Mouse (Mus musculus): ENCODE results near the gene Nrg4. TPM values are rescaled to one million over a fixed set of nuclear protein-coding genes. Genes with fewer than 3 reads are reported as not detected.
"Not testable (repeated sequence)": the region's sequence is repeated elsewhere in the genome, so short reads cannot be mapped to it uniquely, and the experiment has no call there.

Gene Nrg4
- polyA plus RNA-seq, 2 experiments from 2014 or later: 3.6 to 3.9 TPM

GRCm38 (mm10) chr9:55250595-55251247, 75.9 kb downstream of the Nrg4 start:
- no peak for ATAC-seq

DNA sequence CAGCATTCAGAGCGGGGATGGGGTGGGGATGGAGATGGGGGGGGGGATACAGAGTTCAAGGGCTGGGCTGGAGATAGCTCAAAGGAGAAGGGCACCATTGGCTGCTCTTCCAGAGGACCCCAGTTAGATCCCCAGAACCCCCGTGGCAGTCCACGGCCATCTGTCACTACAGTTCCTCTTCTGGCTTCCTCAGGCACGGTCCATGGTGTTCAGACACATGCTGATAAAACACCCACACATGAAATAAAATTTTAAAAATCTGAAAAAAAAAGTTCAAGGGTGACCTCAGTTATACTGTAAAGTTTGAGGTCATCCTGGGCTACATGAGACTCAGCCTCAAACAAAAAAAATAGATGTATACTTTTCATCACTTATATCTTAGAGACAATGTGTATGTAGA, 78.2 kb downstream of the Nrg4 start:
- no peak for ATAC-seq

- ATAC-seq: no peak
These were observed 79.7 kb downstream of the Nrg4 start for GRCm38 (mm10) chr9:55246918-55247317.

DNA sequence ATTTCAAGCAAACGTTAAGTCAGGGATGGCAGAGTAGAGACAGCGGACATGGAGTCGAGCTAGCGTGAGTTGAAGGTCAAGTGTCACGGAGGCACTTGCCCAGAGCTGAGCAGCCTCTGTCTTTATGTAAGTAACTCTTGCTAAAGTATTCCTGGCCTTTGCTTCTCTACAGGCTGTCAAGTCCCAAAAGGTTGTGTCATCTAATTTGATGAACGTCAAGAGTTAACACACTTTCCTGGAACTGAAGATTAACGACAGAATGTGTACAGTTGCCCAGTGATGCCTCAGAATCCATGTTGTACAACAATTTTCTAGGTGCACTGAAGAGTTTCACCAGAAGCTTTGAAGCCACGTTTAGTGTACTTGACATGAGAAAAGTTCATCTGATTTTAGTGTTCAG, 80.2 kb downstream of the Nrg4 start:
- ATAC-seq: no peak

DNA sequence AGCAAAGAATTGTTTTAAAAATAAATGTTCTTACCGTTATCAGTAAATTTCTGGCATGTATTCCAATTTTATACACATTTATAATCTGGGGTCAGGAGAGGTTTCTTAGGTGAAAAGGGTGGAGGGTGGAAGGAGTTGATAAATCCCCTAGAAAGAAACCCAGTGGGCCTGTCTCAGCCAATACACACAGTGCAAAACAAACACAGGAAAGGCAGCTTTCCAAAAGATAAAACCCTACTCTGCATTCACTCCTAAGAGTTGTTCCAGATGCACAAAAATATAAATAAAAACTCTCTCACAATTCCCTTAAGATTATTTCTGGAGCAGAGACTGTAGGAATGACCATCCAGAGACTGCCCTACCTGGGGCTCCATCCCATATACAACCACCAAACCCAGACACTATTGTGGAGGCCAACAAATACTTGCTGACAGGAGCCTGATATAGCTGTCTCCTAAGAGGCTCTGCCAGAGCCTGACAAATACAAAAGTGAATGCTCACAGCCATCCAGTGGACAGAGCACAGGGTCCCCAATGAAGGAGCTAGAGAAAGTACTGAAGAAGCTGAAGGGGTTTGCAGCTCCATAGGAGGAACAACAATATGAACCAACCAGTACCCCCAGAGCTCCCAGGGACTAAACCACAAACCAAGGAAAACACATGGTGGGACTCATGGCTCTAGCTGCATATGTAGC, 81.4 kb downstream of the Nrg4 start:
- ATAC-seq: not testable (repeated sequence)

- ATAC-seq: no peak
These were observed 82.6 kb downstream of the Nrg4 start for GRCm38 (mm10) chr9:55244079-55244478.

DNA sequence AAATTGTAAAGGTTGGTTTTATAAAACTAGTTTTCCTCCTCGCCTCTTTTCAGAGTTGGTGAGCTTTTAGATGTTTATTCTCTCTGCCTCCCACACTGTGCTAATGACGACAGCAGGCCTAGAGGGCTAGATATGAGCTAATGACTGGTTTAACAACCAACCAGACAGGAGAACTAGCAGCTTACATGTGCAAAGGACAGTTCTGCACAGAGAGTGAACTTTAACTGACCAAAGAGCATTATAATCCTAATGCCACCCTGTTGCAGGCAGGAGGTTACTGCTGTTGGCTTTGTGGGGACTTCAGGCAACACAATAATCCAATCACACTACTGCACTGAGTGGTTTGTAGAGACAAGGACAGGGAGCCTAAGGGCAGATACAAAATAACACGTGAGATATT, 83.4 kb downstream of the Nrg4 start:
- no peak for ATAC-seq

- peak; percentile 54 for ATAC-seq
These were observed 84.6 kb downstream of the Nrg4 start for GRCm38 (mm10) chr9:55241863-55242685.

GRCm38 (mm10) chr9:55240852-55241251, 85.8 kb downstream of the Nrg4 start:
- no peak for ATAC-seq

- no peak for ATAC-seq
These were observed 90.1 kb downstream of the Nrg4 start for GRCm38 (mm10) chr9:55236235-55237165.

GRCm38 (mm10) chr9:55233076-55233475, 93.6 kb downstream of the Nrg4 start:
- not testable (repeated sequence) for ATAC-seq

- ATAC-seq: no peak
These were observed 94.1 kb downstream of the Nrg4 start for GRCm38 (mm10) chr9:55232586-55232985.

GRCm38 (mm10) chr9:55232110-55232509, 94.5 kb downstream of the Nrg4 start:
- ATAC-seq: no peak

DNA sequence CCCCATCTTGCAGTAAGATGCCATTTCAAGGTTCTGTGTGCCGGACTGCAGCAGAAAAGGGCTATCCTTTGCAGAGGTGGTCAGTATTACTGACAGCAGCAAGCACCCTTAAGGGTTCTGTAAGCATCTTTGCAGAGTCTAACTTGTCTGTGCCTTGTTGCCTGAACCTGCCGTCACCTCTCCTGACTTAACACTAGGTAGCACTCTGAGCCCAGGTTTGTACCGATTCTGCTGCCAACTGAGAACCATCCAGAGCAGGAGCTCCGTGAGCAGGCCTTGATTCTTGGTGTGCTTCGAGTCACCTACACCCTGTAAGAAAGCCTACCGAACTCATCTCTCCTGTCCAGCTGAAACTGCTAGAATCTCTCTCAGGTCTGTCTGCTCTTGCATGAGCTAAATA, 95.1 kb downstream of the Nrg4 start:
- ATAC-seq: no peak

GRCm38 (mm10) chr9:55229010-55229409, 97.6 kb downstream of the Nrg4 start:
- ATAC-seq: no peak

- ATAC-seq: no peak
These were observed 98.5 kb downstream of the Nrg4 start for GRCm38 (mm10) chr9:55228149-55228548.

DNA sequence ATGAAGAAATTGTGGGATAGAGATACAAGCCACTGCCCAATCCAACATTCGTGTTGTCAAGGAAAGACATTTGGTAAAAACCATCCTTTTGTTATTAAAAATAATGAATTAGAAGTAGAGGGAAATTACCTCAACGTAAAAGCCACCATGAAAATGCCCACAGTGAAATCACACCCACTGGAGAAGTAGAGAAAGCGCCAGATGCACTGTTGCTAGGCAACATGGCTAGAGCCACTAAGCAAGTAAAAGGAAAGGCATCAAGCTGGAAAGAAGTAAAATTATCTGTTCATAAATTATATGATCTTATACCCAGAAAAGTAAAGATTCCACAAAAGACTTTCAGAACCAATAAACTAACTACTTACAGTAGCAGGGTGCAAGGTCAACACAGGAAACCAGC, 100.4 kb downstream of the Nrg4 start:
- ATAC-seq: no peak

DNA sequence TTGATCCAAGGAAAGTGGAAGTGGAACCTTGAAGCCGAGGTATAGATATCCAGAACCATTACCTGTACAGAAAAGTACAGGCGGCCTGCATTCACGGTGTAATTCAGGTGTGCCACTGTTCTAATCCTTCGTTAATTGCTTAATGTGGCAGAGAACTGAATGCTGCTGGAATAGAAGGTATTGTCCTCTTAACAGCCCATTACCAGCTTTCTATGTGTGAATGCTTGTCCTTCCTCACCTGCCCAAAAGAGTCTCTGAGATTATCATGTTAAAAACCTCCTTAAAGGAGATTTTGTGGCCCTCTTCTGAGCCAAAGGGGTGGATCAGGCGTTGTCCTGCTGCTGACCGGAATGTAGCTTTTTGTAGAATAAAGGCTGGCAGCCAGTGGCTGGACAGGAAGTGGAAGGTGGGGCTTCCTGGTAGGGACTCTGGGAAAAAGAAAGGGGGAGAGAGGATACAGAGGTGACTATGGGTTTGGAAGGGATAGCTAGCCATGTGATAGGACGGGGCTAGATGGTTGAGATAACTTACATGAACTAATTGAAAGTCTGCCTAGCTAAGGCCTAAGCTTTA, 101.4 kb downstream of the Nrg4 start:
- no peak for ATAC-seq

- ATAC-seq: no peak
These were observed 109.3 kb downstream of the Nrg4 start for GRCm38 (mm10) chr9:55217381-55217780.

GRCm38 (mm10) chr9:55216078-55216477, 110.6 kb downstream of the Nrg4 start:
- ATAC-seq: no peak

GRCm38 (mm10) chr9:55215648-55216047, 111.0 kb downstream of the Nrg4 start:
- ATAC-seq: no peak

- ATAC-seq: no peak
These were observed 111.6 kb downstream of the Nrg4 start for GRCm38 (mm10) chr9:55215056-55215455.

Measured in activated CD4-positive, CD25-positive, alpha-beta regulatory T cell, adult 4 months (primary cell).